Mouse (Mus musculus): ENCODE results near the gene Rnf24.

GRCm38 (mm10) chr2:131260544-131261307 lies 92.0 kb downstream of the Rnf24 start:
- TF ChIP-seq CTCF (conservative IDR thresholded peaks at IDR 0.05 in 1 of 2, IDR thresholded peaks at IDR 0.05 in 1 of 2; ENCODE audit: low read depth in 2 of 2, low read length in 2 of 2) = no peak
- TF ChIP-seq ZNF384 (IDR thresholded peaks at IDR 0.05; ENCODE audit: low read depth, low read length) = no peak
- TF ChIP-seq POLR2A (IDR thresholded peaks at IDR 0.05; ENCODE audit: low read depth, low read length) = no peak
- TF ChIP-seq NRF1 (IDR thresholded peaks at IDR 0.05; ENCODE audit: low read depth, low read length) = no peak
- TF ChIP-seq ZC3H11A (IDR thresholded peaks at IDR 0.05; ENCODE audit: low read depth, low read length) = no peak
- no peak for TF ChIP-seq USF1 (IDR thresholded peaks at IDR 0.05; ENCODE audit: low read depth, low read length)
- no peak for TF ChIP-seq IRF4 (IDR thresholded peaks at IDR 0.05; ENCODE audit: low read depth, low read length)
- no peak for TF ChIP-seq EP300 (IDR thresholded peaks at IDR 0.05; ENCODE audit: low read length)
- TF ChIP-seq KAT2A (IDR thresholded peaks at IDR 0.05; ENCODE audit: insufficient replicate concordance, low read length) = no peak
- TF ChIP-seq TCF12 (IDR thresholded peaks at IDR 0.05; ENCODE audit: low read depth, low read length) = no peak
